Mouse (Mus musculus) olfactory bulb, adult 2 months (tissue): ENCODE measurements around the gene Smim4. TPM values are rescaled to one million over a fixed set of nuclear protein-coding genes. Genes with fewer than 3 reads are reported as not detected.

Experiments used
- H3K27ac ChIP-seq: fragments of 200-500 bp; 2 replicates; pipeline ENCODE4 v1.5.1; 2012; ENCODE audit warnings: low read depth, low read length; ENCODE audit not compliant: insufficient read depth
- H3K4me1 ChIP-seq: fragments of 200-500 bp; 2 replicates; pipeline ENCODE4 v1.6.1; 2012; ENCODE audit warnings: low read length; ENCODE audit not compliant: control insufficient read depth, insufficient read depth
- H3K4me3 ChIP-seq: fragments of 200-500 bp; 2 replicates; pipeline ENCODE4 v1.5.1; 2012; ENCODE audit warnings: mild to moderate bottlenecking, low read depth, low read length, moderate library complexity; ENCODE audit not compliant: insufficient read depth
- CTCF ChIP-seq: fragments of 200-500 bp; IDR thresholded peaks from 2 replicates; pipeline ENCODE4 v1.5.1; 2012; ENCODE audit warnings: low read depth, mild to moderate bottlenecking, low read length, moderate library complexity; ENCODE audit not compliant: insufficient read depth
- POLR2A ChIP-seq: fragments of 200-500 bp; IDR thresholded peaks from 2 replicates; pipeline ENCODE4 v1.6.1; 2012; ENCODE audit warnings: mild to moderate bottlenecking, low read depth, low read length, moderate library complexity; ENCODE audit not compliant: insufficient read depth
- WGBS: fragments of 180-500 bp; shearing (Covaris S2); methylation state at CpG from one replicate; pipeline ENCODE4 v1.1.7; 2018; 5-methylcytosine and 5-hydroxymethylcytosine counted together
- polyA plus RNA-seq: library from polyadenylated mRNA; stranded (reverse); fragments of >200 nt; gene quantifications from 2 replicates; pipeline ENCODE4 v1.2.4, GENCODE M21; 2012; ENCODE audit warnings: low replicate concordance; ENCODE audit not compliant: missing spikeins, insufficient read depth, insufficient read length

The Smim4 gene
- polyA plus RNA-seq, 1 experiment: not detected

- TF ChIP-seq POLR2A (no peak), CTCF (no peak)
- Histone ChIP-seq H3K27ac (no peak overlapping the region), H3K4me3 (no peak overlapping the region; the same call in 1 of the 2 replicates), H3K4me1 (peaks cover 37% of the 10 kb centered on the region)
- 62% methylated on average over 15 of the region's 15 CpGs for WGBS
These were observed 825 bp upstream of the Smim4 start for GRCm38 (mm10) chr14:31129326-31130235.

- no peak for TF ChIP-seq POLR2A
- TF ChIP-seq CTCF: no peak; the same call in 1 of the 2 replicates
- WGBS: under 1% methylated on average over 23 of the region's 23 CpGs
- H3K27ac ChIP-seq: peak overlapping the region; percentile 27
- peak overlapping the region; percentile 67 for H3K4me3 ChIP-seq
- H3K4me1 ChIP-seq: peaks cover 25% of the 10 kb centered on the region
These were observed 493 bp downstream of the Smim4 start for GRCm38 (mm10) chr14:31128101-31128825.

- Histone ChIP-seq H3K27ac (no peak overlapping the region), H3K4me3 (no peak overlapping the region), H3K4me1 (peaks cover 19% of the 10 kb centered on the region)
- TF ChIP-seq POLR2A (no peak), CTCF (no peak)
- 93% methylated on average over 8 of the region's 8 CpGs for WGBS
These were observed 1.9 kb downstream of the Smim4 start for GRCm38 (mm10) chr14:31126826-31127225.

- Histone ChIP-seq H3K27ac (no peak overlapping the region), H3K4me3 (no peak overlapping the region), H3K4me1 (peaks cover 7% of the 10 kb centered on the region)
- TF ChIP-seq POLR2A (no peak), CTCF (no peak)
- WGBS: 46% methylated on average over 9 of the region's 9 CpGs
These were observed 3.4 kb downstream of the Smim4 start for GRCm38 (mm10) chr14:31125106-31126075.

- H3K4me1 ChIP-seq: no peaks in the 10 kb centered on the region
- H3K27ac ChIP-seq: no peak overlapping the region
- no peak overlapping the region for H3K4me3 ChIP-seq
- 77% methylated on average over 2 of the region's 2 CpGs for WGBS
- TF ChIP-seq CTCF: no peak
These were observed 13.2 kb downstream of the Smim4 start for GRCm38 (mm10) chr14:31115522-31115921.

- WGBS: 83% methylated on average over 3 of the region's 3 CpGs
- Histone ChIP-seq H3K4me1 (no peaks in the 10 kb centered on the region), H3K27ac (no peak overlapping the region), H3K4me3 (no peak overlapping the region)
- TF ChIP-seq CTCF (no peak), POLR2A (no peak)
These were observed 14.7 kb downstream of the Smim4 start for GRCm38 (mm10) chr14:31114011-31114410.

GRCm38 (mm10) chr14:31112187-31112586 lies 16.6 kb downstream of the Smim4 start:
- Histone ChIP-seq H3K4me3 (no peak overlapping the region), H3K4me1 (no peaks in the 10 kb centered on the region), H3K27ac (no peak overlapping the region)
- 82% methylated on average over 5 of the region's 5 CpGs for WGBS
- no peak for TF ChIP-seq POLR2A
- TF ChIP-seq CTCF: no peak

GRCm38 (mm10) chr14:31110613-31111012 lies 18.1 kb downstream of the Smim4 start:
- Histone ChIP-seq H3K4me1 (no peaks in the 10 kb centered on the region), H3K4me3 (no peak overlapping the region), H3K27ac (no peak overlapping the region)
- no peak for TF ChIP-seq POLR2A
- TF ChIP-seq CTCF: no peak
- 71% methylated on average over 3 of the region's 3 CpGs for WGBS
